Mouse (Mus musculus): ENCODE data around the gene Wdr26. TPM values are rescaled to one million over a fixed set of nuclear protein-coding genes. Genes with fewer than 3 reads are reported as not detected.

Gene Wdr26
- polyA plus RNA-seq, 1 experiment from 2014 or later, result 137 TPM

DNA sequence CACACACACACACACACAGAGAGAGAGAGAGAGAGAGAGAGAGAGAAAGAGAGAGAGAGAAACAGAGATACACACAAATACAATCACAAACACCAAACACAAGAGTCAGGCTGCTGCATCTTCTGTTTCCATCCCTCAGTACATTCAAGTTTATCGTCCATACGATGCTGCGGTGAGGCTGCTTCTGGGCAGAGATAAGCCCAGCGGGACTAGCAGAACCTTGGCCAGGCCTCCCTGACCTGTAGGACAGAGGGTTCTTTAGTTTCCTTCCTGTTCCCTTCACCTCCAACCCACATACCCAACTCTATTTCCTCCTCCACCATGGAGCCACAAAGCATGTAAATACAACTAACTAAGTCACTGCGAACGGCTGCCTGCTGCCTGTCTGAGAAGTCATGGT, 37.7 kb upstream of the Wdr26 start:
- Histone ChIP-seq H3K79me2 (ENCODE audit: inconsistent target) (no peaks in the 10 kb centered on the region), H3K4me3 (ENCODE audit: inconsistent target) (no peak overlapping the region), H3K27ac (no peak overlapping the region), H3K36me3 (ENCODE audit: inconsistent target) (no peaks in the 10 kb centered on the region)
- 33% methylated on average over 6 of the region's 6 CpGs for WGBS (ENCODE audit: missing documents)

DNA sequence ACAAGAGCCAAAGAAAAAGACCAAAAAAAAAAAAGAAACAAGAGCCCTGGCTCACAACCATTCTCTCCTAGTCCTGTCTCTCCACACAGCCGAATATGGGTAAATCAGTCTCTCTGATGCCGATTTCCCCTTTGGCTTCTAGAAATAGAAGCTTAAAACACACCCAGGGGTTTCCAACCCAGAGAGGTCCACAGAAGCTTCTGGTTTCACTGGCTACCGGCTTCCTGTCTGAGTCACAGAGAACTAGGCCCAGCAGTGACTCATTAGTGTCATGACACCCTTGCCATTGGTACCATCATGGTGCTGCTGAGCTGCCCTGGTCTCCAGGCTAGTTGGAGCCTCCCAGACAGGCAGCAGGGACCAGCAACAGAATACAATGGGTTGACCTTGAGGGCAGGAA, 35.4 kb upstream of the Wdr26 start:
- Histone ChIP-seq H3K27ac (peak overlapping the region; percentile 98), H3K4me3 (ENCODE audit: inconsistent target) (no peak overlapping the region), H3K79me2 (ENCODE audit: inconsistent target) (no peaks in the 10 kb centered on the region), H3K36me3 (ENCODE audit: inconsistent target) (no peaks in the 10 kb centered on the region)
- WGBS (ENCODE audit: missing documents), result 0% methylated on average over 3 of the region's 3 CpGs

DNA sequence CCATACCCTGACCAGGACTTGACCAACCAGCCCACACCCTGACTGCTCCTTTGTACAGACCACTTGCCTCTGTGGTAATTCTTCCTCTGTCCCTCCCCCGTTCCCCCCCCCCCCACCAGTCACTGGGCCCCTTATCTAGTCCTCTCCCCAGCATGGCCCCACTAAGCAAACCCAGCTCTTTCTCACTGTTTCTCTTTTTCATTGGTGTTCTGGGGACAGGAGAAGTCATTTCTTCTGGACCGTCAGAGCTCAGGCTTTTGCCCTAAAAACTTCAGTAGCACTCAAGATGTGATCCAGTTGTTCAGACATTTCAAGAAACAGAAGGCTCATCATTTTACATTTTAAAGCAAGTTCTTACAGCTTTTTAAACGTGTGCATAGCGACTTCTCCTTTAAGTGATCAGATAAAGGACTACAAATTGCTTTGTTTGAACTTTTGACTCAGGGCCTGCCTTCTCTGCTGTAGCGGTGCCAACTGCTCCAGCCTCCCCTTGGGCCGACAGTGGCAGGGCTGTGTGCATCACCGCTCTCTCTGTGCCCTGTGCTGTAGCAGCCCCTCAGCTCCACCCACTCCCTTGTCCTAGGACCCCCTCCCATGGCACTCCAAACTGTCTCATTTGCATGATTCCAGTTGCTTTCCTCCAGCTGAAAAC, 34.8 kb upstream of the Wdr26 start:
- WGBS (ENCODE audit: missing documents), result 10% methylated on average over 6 of the region's 7 CpGs
- peak overlapping the region; percentile 98 for H3K27ac ChIP-seq
- H3K36me3 ChIP-seq (ENCODE audit: inconsistent target), result no peaks in the 10 kb centered on the region
- H3K4me3 ChIP-seq (ENCODE audit: inconsistent target), result no peak overlapping the region; the same call in 1 of the 2 replicates
- H3K79me2 ChIP-seq (ENCODE audit: inconsistent target), result no peaks in the 10 kb centered on the region

DNA sequence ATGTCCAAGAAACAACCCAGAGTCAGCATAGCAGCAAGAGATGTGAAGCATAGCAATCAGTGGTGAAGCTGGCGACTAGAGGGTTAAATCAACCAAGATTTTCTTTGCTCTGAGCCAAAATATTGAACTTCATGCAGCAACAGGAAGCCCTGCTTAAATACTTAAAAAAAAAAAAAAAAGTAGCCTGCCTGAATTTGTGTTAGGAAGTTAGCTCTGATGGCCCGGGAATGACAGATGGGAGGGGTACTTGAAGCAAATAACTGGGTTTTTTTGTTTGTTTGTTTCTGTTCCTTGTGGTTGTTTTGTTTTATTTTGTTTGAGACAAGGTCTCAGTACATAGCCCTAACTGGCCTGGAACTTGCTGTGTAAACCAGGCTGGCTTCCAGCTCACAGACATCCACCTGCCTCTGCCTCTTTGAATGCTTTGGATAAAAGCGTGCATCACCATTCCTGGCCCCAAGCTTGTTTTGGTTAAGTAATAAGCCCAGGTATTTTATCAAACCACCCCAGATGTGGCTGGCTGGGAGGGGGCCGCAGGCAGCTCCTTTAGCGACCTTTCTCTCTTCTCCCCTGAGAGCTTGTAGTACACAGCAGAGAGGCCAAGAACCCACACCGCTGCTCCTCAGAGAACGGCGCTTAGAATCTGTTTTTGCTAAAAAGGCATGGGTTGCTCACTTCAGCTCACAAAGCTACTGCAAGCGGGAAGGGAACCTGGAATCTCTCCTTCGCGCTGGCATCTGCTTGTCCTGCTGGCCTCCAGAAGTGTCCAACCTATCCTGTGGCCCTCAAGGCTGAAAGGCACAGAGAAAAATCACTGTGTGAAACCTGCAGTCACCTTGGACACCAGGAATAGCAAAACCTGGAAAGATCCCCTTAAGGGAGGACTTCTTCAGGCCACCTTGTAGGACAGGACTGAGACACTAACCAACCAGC, 34.0 kb upstream of the Wdr26 start:
- Histone ChIP-seq H3K4me3 (ENCODE audit: inconsistent target) (no peak overlapping the region; the same call in 1 of the 2 replicates), H3K79me2 (ENCODE audit: inconsistent target) (no peaks in the 10 kb centered on the region), H3K27ac (peak overlapping the region; percentile 98), H3K36me3 (ENCODE audit: inconsistent target) (no peaks in the 10 kb centered on the region)
- 77% methylated on average over 11 of the region's 11 CpGs for WGBS (ENCODE audit: missing documents)

DNA sequence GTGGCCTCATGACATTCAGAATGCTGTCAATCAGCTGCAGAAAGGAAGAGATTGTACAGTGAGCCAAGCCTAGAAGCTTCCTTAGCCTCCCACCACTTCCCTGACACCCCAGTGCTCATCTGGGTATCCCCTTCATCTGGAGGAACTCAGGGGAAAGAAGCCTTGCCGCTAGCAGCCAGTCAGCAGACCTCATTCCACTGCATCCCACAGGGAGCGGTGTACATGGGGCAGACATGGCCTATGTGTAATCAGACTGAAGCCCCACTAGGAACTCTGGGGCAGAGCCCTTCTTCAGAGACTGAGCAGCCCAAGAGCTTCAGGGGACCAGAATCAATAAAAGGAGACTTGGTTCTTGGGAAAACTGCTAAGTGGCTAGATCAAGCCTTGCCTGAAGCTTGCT, 33.3 kb upstream of the Wdr26 start:
- no peaks in the 10 kb centered on the region for H3K36me3 ChIP-seq (ENCODE audit: inconsistent target)
- 92% methylated on average over 2 of the region's 2 CpGs for WGBS (ENCODE audit: missing documents)
- H3K4me3 ChIP-seq (ENCODE audit: inconsistent target), result no peak overlapping the region
- H3K79me2 ChIP-seq (ENCODE audit: inconsistent target), result no peaks in the 10 kb centered on the region
- H3K27ac ChIP-seq, result peak overlapping the region; percentile 98

DNA sequence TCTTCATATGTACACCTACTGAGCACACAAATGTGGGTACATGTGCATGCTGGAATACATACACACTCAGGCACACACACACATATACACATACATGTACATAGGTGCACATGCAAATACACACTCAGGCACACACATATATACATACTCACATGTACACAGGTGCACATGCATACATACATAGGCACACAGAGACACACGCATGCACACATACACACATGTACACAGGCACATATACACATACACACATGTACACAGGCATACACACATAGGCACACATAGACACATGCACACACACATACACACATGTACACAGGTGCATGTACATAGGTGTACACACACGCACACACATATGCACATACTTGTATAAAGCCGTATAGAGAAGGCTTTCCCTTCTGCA, 29.4 kb upstream of the Wdr26 start:
- Histone ChIP-seq H3K36me3 (ENCODE audit: inconsistent target) (no peaks in the 10 kb centered on the region), H3K4me3 (ENCODE audit: inconsistent target) (no peak overlapping the region)
- WGBS (ENCODE audit: missing documents), result 90% methylated on average over 3 of the region's 3 CpGs

DNA sequence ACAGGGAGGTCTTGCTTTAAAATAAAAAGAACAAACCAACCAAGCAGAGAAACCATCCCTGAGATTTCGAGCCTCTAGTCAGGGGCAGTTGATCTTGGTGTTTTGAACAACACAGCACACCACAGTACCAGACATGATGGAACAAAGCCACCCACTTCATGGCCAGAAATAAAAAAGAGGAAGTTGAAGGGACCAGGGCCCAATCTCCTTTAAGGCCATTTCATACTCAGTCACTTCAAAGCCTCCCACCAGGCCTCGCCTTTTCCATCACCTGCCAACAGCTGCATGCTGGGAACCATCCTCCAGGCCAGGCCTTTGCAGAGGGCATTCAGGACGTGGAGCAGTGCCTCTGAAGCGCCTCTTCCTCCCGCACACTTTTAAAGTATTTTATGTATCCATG, 25.5 kb upstream of the Wdr26 start:
- H3K79me2 ChIP-seq (ENCODE audit: inconsistent target), result peaks cover 9% of the 10 kb centered on the region; the same call in 1 of the 2 replicates
- no peaks in the 10 kb centered on the region for H3K36me3 ChIP-seq (ENCODE audit: inconsistent target)
- H3K4me3 ChIP-seq (ENCODE audit: inconsistent target), result no peak overlapping the region
- H3K27ac ChIP-seq, result peak overlapping the region; percentile 21
- 23% methylated on average over 5 of the region's 5 CpGs for WGBS (ENCODE audit: missing documents)

More for the DNA sequence above, 29.4 kb upstream of the Wdr26 start:
- Histone ChIP-seq H3K79me2 (ENCODE audit: inconsistent target) (no peaks in the 10 kb centered on the region), H3K27ac (no peak overlapping the region)

DNA sequence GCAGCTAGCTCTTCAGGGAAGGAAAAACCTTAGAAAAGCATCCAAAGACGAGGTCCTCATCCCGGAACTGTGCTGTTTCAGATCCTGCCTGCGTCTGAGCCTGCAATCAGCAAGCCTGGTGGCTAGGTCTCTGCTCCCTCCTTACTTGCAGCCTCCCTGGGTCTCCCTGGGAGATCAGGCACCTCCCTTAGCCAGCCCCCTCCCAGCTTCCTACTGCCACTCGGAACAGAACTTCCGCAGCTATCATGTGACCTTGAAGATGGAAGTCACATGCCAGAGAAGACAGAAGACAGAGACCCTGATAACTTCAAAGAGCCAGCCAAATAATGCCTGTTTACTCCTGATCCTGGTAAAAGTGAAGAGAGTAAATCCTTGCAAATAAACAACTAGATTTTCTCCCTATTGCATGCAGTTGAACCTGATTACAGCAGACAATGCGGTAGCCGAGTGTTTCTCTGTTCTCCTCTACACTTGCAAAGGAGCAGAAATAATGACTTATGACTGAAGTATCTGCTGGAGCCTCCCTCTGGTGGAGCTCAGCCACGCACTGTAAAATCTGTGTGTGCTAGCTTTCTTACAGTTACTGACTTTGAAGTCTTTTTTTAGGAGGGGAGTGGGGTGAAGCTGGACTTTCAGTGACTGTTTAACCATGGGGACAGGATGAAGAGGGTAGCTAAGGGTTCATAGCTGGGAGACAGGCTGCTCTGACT, 22.7 kb upstream of the Wdr26 start:
- peaks cover 9% of the 10 kb centered on the region; the same call in 1 of the 2 replicates for H3K79me2 ChIP-seq (ENCODE audit: inconsistent target)
- WGBS (ENCODE audit: missing documents), result 27% methylated on average over 8 of the region's 8 CpGs
- no peaks in the 10 kb centered on the region for H3K36me3 ChIP-seq (ENCODE audit: inconsistent target)
- peak overlapping the region; percentile 98 for H3K27ac ChIP-seq
- peak overlapping the region; percentile 40 for H3K4me3 ChIP-seq (ENCODE audit: inconsistent target)

DNA sequence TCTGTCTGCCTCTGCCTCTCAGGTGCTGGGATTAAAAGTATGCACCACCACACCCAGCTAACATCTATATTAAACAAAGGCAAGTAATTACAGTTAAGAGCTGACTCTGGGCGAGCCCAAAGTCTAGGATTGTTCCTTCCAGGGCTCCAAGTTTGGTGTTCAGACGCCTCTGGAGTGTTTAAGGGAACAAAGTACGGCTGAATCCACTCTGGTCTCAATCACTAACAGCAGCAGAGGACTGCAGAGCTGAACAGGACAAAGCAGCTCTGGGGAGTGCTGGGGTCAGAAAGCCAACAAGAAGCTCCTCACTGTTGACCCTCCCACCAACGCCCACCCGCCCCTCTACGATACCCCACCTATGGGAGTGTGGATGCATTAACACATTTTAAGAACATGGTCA, 21.9 kb upstream of the Wdr26 start:
- H3K36me3 ChIP-seq (ENCODE audit: inconsistent target), result no peaks in the 10 kb centered on the region
- WGBS (ENCODE audit: missing documents), result 71% methylated on average over 6 of the region's 6 CpGs
- H3K79me2 ChIP-seq (ENCODE audit: inconsistent target), result peaks cover 9% of the 10 kb centered on the region; the same call in 1 of the 2 replicates
- H3K4me3 ChIP-seq (ENCODE audit: inconsistent target), result peak overlapping the region; percentile 40
- peak overlapping the region; percentile 98 for H3K27ac ChIP-seq

DNA sequence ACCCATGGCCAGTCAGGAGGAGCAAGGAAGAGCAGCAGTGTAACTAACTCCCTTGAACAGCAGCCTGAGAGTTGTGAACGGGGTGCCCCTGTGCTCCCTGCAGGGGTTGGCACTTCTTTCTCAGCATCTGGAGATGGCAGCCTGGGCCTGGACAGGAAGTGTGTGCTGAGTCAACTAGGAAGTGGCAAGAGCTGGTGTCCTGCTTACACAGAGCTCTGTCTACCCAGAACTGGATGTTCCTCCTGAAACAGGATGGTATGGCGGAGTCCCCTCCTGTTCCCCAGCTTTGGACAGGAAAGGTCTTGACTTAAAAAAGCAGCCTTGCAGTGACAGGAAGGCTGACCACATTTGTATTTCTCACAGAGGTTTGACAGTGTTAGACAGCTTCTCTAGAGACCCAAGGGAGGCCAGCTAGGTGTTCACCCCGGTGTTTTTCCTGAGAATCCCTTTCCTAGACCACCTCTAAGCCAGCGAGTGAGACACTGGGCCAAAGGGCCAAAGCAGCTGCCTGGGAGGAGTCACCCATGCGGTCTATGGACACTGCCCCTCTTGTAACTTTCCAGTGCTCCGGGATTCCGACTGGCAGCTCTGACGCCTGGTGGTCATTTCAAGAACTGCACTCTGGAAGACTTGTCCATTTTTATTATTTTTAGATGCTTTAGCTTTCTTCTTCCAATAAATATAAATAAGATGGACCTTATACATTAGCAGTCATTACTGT, 20.7 kb upstream of the Wdr26 start:
- 0% methylated on average over 8 of the region's 8 CpGs for WGBS (ENCODE audit: missing documents)
- no peaks in the 10 kb centered on the region for H3K36me3 ChIP-seq (ENCODE audit: inconsistent target)
- peaks cover 9% of the 10 kb centered on the region; the same call in 1 of the 2 replicates for H3K79me2 ChIP-seq (ENCODE audit: inconsistent target)
- peak overlapping the region; percentile 98 for H3K27ac ChIP-seq
- peak overlapping the region; percentile 24 for H3K4me3 ChIP-seq (ENCODE audit: inconsistent target)

DNA sequence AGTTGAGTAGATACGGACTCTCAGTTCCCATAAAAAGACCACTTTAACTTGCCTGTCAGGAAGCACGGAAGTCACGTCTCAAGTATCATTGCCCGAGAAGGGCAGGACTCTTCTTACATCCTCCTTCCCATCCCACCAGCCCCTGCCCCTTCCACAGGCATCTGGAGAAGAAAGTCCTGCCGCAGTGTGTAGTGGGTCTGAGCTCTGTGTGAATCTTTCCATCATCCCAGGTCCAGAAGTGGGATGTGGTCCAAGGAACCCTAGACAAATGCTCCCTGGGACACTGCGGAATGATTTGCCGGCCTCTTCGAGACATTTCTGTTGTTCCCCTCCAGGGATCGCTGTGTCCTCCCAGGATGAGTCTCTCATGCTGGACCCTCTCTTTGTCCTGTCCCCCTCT, 20.0 kb upstream of the Wdr26 start:
- Histone ChIP-seq H3K4me3 (ENCODE audit: inconsistent target) (peak overlapping the region; percentile 24), H3K36me3 (ENCODE audit: inconsistent target) (no peaks in the 10 kb centered on the region), H3K79me2 (ENCODE audit: inconsistent target) (peaks cover 9% of the 10 kb centered on the region; the same call in 1 of the 2 replicates), H3K27ac (peak overlapping the region; percentile 98)
- 50% methylated on average over 9 of the region's 9 CpGs for WGBS (ENCODE audit: missing documents)

DNA sequence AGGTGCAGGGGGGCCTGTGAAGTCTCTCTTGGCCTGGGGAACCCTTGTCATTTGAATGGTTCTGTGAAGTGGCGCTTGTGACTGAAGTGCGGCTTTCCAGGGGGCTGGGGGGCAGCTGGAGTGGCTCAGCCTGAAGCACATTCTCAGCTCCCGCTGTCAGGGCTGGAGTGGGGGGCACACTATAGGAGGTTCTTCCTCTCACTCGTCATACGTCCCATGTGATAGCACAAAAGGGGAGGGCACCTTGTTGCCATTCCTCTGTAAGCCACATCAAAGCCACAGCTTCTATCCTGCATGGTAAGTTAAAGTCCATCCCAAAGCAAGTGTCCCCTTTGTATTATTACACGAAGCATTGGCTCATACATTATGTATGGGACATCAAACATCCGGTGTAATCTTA, 19.5 kb upstream of the Wdr26 start:
- WGBS (ENCODE audit: missing documents), result 53% methylated on average over 7 of the region's 7 CpGs
- Histone ChIP-seq H3K36me3 (ENCODE audit: inconsistent target) (no peaks in the 10 kb centered on the region), H3K4me3 (ENCODE audit: inconsistent target) (peak overlapping the region; percentile 24; the same call in 1 of the 2 replicates), H3K27ac (peak overlapping the region; percentile 98), H3K79me2 (ENCODE audit: inconsistent target) (peaks cover 9% of the 10 kb centered on the region; the same call in 1 of the 2 replicates)

DNA sequence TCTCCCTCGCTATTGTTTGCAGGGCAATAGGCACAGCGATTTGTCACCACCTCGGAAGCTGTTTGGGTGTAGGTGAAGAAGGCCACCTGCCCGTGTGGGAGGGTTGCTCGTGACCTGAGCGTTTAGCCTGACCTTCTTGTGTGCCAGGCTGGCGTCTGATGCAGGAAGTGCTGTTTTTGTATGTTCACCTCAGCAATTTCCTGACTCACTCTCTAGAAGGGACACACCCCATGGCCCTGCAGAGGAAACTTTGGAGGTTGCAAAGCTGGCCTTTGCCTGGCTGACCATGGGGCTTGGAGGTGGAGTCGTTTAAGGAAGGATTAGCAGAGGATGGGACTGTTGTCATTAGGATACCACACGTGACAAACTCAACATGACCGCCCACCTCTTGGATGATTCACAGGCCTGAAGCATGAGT, 18.9 kb upstream of the Wdr26 start:
- H3K4me3 ChIP-seq (ENCODE audit: inconsistent target), result no peak overlapping the region
- no peaks in the 10 kb centered on the region for H3K36me3 ChIP-seq (ENCODE audit: inconsistent target)
- peaks cover 9% of the 10 kb centered on the region; the same call in 1 of the 2 replicates for H3K79me2 ChIP-seq (ENCODE audit: inconsistent target)
- H3K27ac ChIP-seq, result peak overlapping the region; percentile 98
- WGBS (ENCODE audit: missing documents), result 7% methylated on average over 10 of the region's 10 CpGs

DNA sequence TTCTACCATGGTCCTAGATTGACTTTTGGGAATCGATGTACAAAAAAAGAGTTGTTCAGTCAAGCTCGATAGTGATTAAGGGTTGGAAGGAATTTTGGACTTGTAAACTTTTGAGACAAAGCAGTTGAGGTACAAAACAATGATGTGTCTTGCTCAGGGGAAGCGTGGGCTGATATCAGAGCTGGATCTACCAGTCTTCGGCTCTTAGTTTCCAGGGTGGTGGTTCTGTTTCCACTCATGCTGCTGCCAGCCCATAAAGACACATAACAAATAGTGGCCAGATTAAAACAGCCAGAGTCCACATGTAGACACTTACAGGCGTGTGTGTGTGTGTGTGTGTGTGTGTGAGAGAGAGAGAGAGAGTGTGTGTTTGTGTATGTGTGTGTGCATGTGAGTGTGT, 17.2 kb upstream of the Wdr26 start:
- H3K4me3 ChIP-seq (ENCODE audit: inconsistent target), result no peak overlapping the region
- WGBS (ENCODE audit: missing documents), result 91% methylated on average over 5 of the region's 5 CpGs
- no peaks in the 10 kb centered on the region for H3K36me3 ChIP-seq (ENCODE audit: inconsistent target)
- H3K27ac ChIP-seq, result peak overlapping the region; percentile 81
- peaks cover 9% of the 10 kb centered on the region; the same call in 1 of the 2 replicates for H3K79me2 ChIP-seq (ENCODE audit: inconsistent target)
